Mouse (Mus musculus): Measurements from ENCODE around the gene Snrnp25. TPM values are rescaled to one million over a fixed set of nuclear protein-coding genes. Genes with fewer than 3 reads are reported as not detected.

Snrnp25 gene
- total and polyA plus RNA-seq, 3 experiments = 106 to 208 (median 123) TPM

GRCm38 (mm10) chr11:32219287-32219686, 14.1 kb downstream of the Snrnp25 start:
- Histone ChIP-seq H3K9me3 (replicated peaks; ENCODE audit: low read length) (peaks cover 3% of the 10 kb centered on the region), H3K27me3 (replicated peaks) (peaks cover 9% of the 10 kb centered on the region), H3K4me1 (ENCODE audit: control insufficient read depth in 1 of 2, insufficient read depth in 2 of 2) (peaks cover 12 to 58% of the 10 kb centered on the region in 2 experiments), H3K4me2 (ENCODE audit: insufficient read depth, low read depth, poor library complexity, severe bottlenecking) (no peak overlapping the region), H3K79me2 (replicated peaks; ENCODE audit: control insufficient read depth, extremely low read depth, insufficient read depth, poor library complexity, severe bottlenecking) (no peaks in the 10 kb centered on the region), H3K9ac (ENCODE audit: insufficient read depth, low read depth) (no peak overlapping the region), H3K36me3 (replicated peaks in 1 of 2; ENCODE audit: control insufficient read depth in 1 of 2, insufficient read depth in 1 of 2, low read length in 1 of 2) (peaks cover 16 to 47% of the 10 kb centered on the region in 2 experiments), H3K27ac (ENCODE audit: insufficient read depth, low read depth) (no peak overlapping the region), H3K4me3 (replicated peaks in 1 of 3; ENCODE audit: low read depth in 2 of 3, low read length in 2 of 3, poor library complexity in 1 of 3) (no peak overlapping the region)
- DNase-seq (ENCODE audit: extremely low read depth) = no peak
- TF ChIP-seq RAD21 (IDR thresholded peaks at IDR 0.05; ENCODE audit: low read depth, low read length) (no peak), JUN (IDR thresholded peaks at IDR 0.05; ENCODE audit: insufficient read depth, low read depth, low read length) (no peak), SMC3 (IDR thresholded peaks at IDR 0.05; ENCODE audit: low read depth, low read length) (no peak), ZKSCAN1 (IDR thresholded peaks at IDR 0.05; ENCODE audit: borderline replicate concordance, low read depth, low read length) (no peak)
- in situ Hi-C loops (cut with MboI; ENCODE audit: low pct_ligation_motif_present, low pct_unique_long_range_greater_than_20kb, low sequenced_read_pairs) (no loop called here), dilution Hi-C loops (cut with MboI; ENCODE audit: extremely low pct_ligation_motif_present, extremely low pct_unique_long_range_greater_than_20kb, low sequenced_read_pairs) (no loop called here)

- dilution Hi-C loops (cut with MboI; ENCODE audit: extremely low pct_ligation_motif_present, extremely low pct_unique_long_range_greater_than_20kb, low sequenced_read_pairs) = no loop called here
- DNase-seq (ENCODE audit: extremely low read depth) = peak; percentile 47
- in situ Hi-C loops (cut with MboI; ENCODE audit: low pct_ligation_motif_present, low pct_unique_long_range_greater_than_20kb, low sequenced_read_pairs) = no loop called here
- Histone ChIP-seq H3K9me3 (replicated peaks; ENCODE audit: low read length) (peaks cover 3% of the 10 kb centered on the region), H3K4me2 (ENCODE audit: insufficient read depth, low read depth, poor library complexity, severe bottlenecking) (peak overlapping the region; percentile 89), H3K36me3 (replicated peaks in 1 of 2; ENCODE audit: control insufficient read depth in 1 of 2, insufficient read depth in 1 of 2, low read length in 1 of 2) (peaks cover 4 to 33% of the 10 kb centered on the region in 2 experiments), H3K9ac (ENCODE audit: insufficient read depth, low read depth) (no peak overlapping the region; the same call in 1 of the 2 replicates), H3K4me3 (replicated peaks in 1 of 3; ENCODE audit: low read depth in 2 of 3, low read length in 2 of 3, poor library complexity in 1 of 3) (peak overlapping the region; percentile 67 to 77 (median 71)), H3K79me2 (replicated peaks; ENCODE audit: control insufficient read depth, extremely low read depth, insufficient read depth, poor library complexity, severe bottlenecking) (no peaks in the 10 kb centered on the region), H3K27me3 (replicated peaks) (peaks cover 19% of the 10 kb centered on the region), H3K27ac (ENCODE audit: insufficient read depth, low read depth) (no peak overlapping the region), H3K4me1 (ENCODE audit: control insufficient read depth in 1 of 2, insufficient read depth in 2 of 2) (peaks cover 12 to 69% of the 10 kb centered on the region in 2 experiments)
- TF ChIP-seq CHD1 (IDR thresholded peaks at IDR 0.05; ENCODE audit: low read depth, low read length) (no peak), MAZ (IDR thresholded peaks at IDR 0.05; ENCODE audit: low read depth, low read length) (no peak), CHD2 (IDR thresholded peaks at IDR 0.05; ENCODE audit: low read length) (no peak), NRF1 (IDR thresholded peaks at IDR 0.05; ENCODE audit: low read depth, low read length) (no peak), CTCF (conservative IDR thresholded peaks at IDR 0.05 in 1 of 2, IDR thresholded peaks at IDR 0.05 in 1 of 2; ENCODE audit: low read depth in 2 of 2, low read length in 2 of 2) (no peak), ETS1 (conservative IDR thresholded peaks at IDR 0.05; ENCODE audit: low read depth, low read length) (no peak), EP300 (IDR thresholded peaks at IDR 0.05; ENCODE audit: low read length) (no peak), MAX (IDR thresholded peaks at IDR 0.05; ENCODE audit: low read length) (no peak)
Observed at GRCm38 (mm10) chr11:32220607-32221224, 15.5 kb downstream of the Snrnp25 start.
